Mouse (Mus musculus) lung, adult 2 months (tissue): ENCODE results near the gene Baiap2.

ENCODE experiments used
- CTCF ChIP-seq: fragments of 200-500 bp; IDR thresholded peaks from 2 replicates; pipeline ENCODE4 v1.5.1; 2011; ENCODE audit warnings: mild to moderate bottlenecking, low read length, control low read depth; ENCODE audit not compliant: insufficient read depth
- POLR2A ChIP-seq: fragments of 200-500 bp; IDR thresholded peaks from 2 replicates; pipeline ENCODE4 v1.6.1; 2011; ENCODE audit warnings: low read depth, mild to moderate bottlenecking, control low read depth, low read length, borderline replicate concordance; ENCODE audit errors: extremely low read depth

- no peak for TF ChIP-seq CTCF
- no peak for TF ChIP-seq POLR2A
These were observed 69.4 kb downstream of the Baiap2 start for GRCm38 (mm10) chr11:120011761-120012560.
